Mouse (Mus musculus) midbrain, embryonic 15.5 days (tissue): ENCODE measurements around the gene Ccl8. TPM values are rescaled to one million over a fixed set of nuclear protein-coding genes. Genes with fewer than 3 reads are reported as not detected.

Source experiments
- ATAC-seq: fragments of 200-750 bp; cut with Nextera tagmentation; replicated peaks from 2 replicates; pipeline ENCODE4 v1.8.0; 2017; ENCODE audit warnings: moderate TSS enrichment
- H3K27ac ChIP-seq: fragments of 300-500 bp; sonication (generic); 2 replicates; pipeline ENCODE4 v1.5.1; 2015; ENCODE audit warnings: mild to moderate bottlenecking, inconsistent platforms
- H3K27me3 ChIP-seq: fragments of 300-500 bp; sonication (generic); replicated peaks from 2 replicates; pipeline ENCODE4 v1.6.1; 2015; ENCODE audit warnings: inconsistent platforms
- H3K36me3 ChIP-seq: fragments of 300-500 bp; sonication (generic); replicated peaks from 2 replicates; pipeline ENCODE4 v1.6.1; 2015; ENCODE audit warnings: inconsistent platforms
- H3K4me1 ChIP-seq: fragments of 300-500 bp; sonication (generic); 2 replicates; pipeline ENCODE4 v1.6.1; 2015; ENCODE audit warnings: inconsistent platforms
- H3K4me2 ChIP-seq: fragments of 300-500 bp; sonication (generic); 2 replicates; pipeline ENCODE4 v1.6.1; 2015; ENCODE audit warnings: inconsistent platforms, mild to moderate bottlenecking, moderate library complexity
- H3K4me3 ChIP-seq: fragments of 300-500 bp; sonication (generic); 2 replicates; pipeline ENCODE4 v1.5.1; 2015; ENCODE audit warnings: mild to moderate bottlenecking, inconsistent platforms
- H3K9ac ChIP-seq: fragments of 300-500 bp; sonication (generic); 2 replicates; pipeline ENCODE4 v1.6.1; 2015; ENCODE audit warnings: mild to moderate bottlenecking, inconsistent platforms
- H3K9me3 ChIP-seq: fragments of 300-500 bp; sonication (generic); 2 replicates; pipeline ENCODE4 v1.6.1; 2016; ENCODE audit warnings: inconsistent platforms
- WGBS: fragments of 180-500 bp; shearing (Covaris S2); methylation state at CpG from one replicate; pipeline ENCODE4 v1.1.7; 2015; ENCODE audit warnings: mixed read lengths; 5-methylcytosine and 5-hydroxymethylcytosine counted together
- polyA plus RNA-seq: library from polyadenylated mRNA; unstranded; fragments of >200 nt; fragmentation: Nextera tagmentation; extraction: Ambion mirVana; gene quantifications from 2 replicates; pipeline ENCODE4 v1.2.1, GENCODE M21; 2015

Gene Ccl8
- not detected in 2 replicates for polyA plus RNA-seq

- WGBS = 77% methylated on average over 3 of the region's 3 CpGs
- no peak for ATAC-seq
- H3K4me3 ChIP-seq = no peak within 1 kb of the TSS
- no peak within 1 kb of the TSS for H3K27ac ChIP-seq
- no peaks in the 10 kb centered on the region for H3K4me1 ChIP-seq
- H3K9me3 ChIP-seq = no peaks in the 10 kb centered on the region
- H3K36me3 ChIP-seq = no peaks in the 10 kb centered on the region
- H3K27me3 ChIP-seq = no peaks in the 10 kb centered on the region
- H3K9ac ChIP-seq = no peak within 1 kb of the TSS
- H3K4me2 ChIP-seq = no peak within 1 kb of the TSS
Observed at GRCm38 (mm10) chr11:82114885-82115284, at the start of gene Ccl8. TSS of gene Ccl8 (plus strand) at chr11:82115185.

- H3K36me3 ChIP-seq = no peaks in the 10 kb centered on the region
- WGBS = 85% methylated on average over 7 of the region's 7 CpGs
- H3K27me3 ChIP-seq = no peaks in the 10 kb centered on the region
- no peak overlapping the region for H3K4me3 ChIP-seq
- H3K9me3 ChIP-seq = no peaks in the 10 kb centered on the region
- H3K9ac ChIP-seq = no peak overlapping the region
- ATAC-seq = no peak
- H3K4me2 ChIP-seq = no peak overlapping the region
- H3K4me1 ChIP-seq = no peaks in the 10 kb centered on the region
- H3K27ac ChIP-seq = no peak overlapping the region
Observed at GRCm38 (mm10) chr11:82066953-82067571, 47.9 kb upstream of the Ccl8 start.

GRCm38 (mm10) chr11:82071076-82071475, 43.9 kb upstream of the Ccl8 start:
- Histone ChIP-seq H3K27ac (no peak overlapping the region), H3K9ac (no peak overlapping the region), H3K4me3 (no peak overlapping the region), H3K4me2 (no peak overlapping the region), H3K4me1 (no peaks in the 10 kb centered on the region), H3K36me3 (no peaks in the 10 kb centered on the region), H3K9me3 (no peaks in the 10 kb centered on the region), H3K27me3 (no peaks in the 10 kb centered on the region)
- no peak for ATAC-seq
- WGBS = 79% methylated on average over 3 of the region's 3 CpGs

GRCm38 (mm10) chr11:82072374-82072773, 42.6 kb upstream of the Ccl8 start:
- H3K9ac ChIP-seq = no peak overlapping the region
- no peak overlapping the region for H3K27ac ChIP-seq
- no peak for ATAC-seq
- no peaks in the 10 kb centered on the region for H3K4me1 ChIP-seq
- no peak overlapping the region for H3K4me3 ChIP-seq
- WGBS = 79% methylated on average over 1 of the region's 1 CpGs
- no peaks in the 10 kb centered on the region for H3K9me3 ChIP-seq
- H3K27me3 ChIP-seq = no peaks in the 10 kb centered on the region
- no peaks in the 10 kb centered on the region for H3K36me3 ChIP-seq
- no peak overlapping the region for H3K4me2 ChIP-seq

GRCm38 (mm10) chr11:82072984-82073383, 42.0 kb upstream of the Ccl8 start:
- no peaks in the 10 kb centered on the region for H3K4me1 ChIP-seq
- no peaks in the 10 kb centered on the region for H3K36me3 ChIP-seq
- H3K9me3 ChIP-seq = no peaks in the 10 kb centered on the region
- no peak overlapping the region for H3K4me3 ChIP-seq
- H3K27me3 ChIP-seq = no peaks in the 10 kb centered on the region
- no peak overlapping the region for H3K27ac ChIP-seq
- H3K9ac ChIP-seq = no peak overlapping the region
- 91% methylated on average over 3 of the region's 3 CpGs for WGBS
- H3K4me2 ChIP-seq = no peak overlapping the region
- no peak for ATAC-seq

- Histone ChIP-seq H3K4me3 (no peak overlapping the region), H3K36me3 (no peaks in the 10 kb centered on the region), H3K4me1 (no peaks in the 10 kb centered on the region), H3K27ac (no peak overlapping the region), H3K4me2 (no peak overlapping the region), H3K27me3 (no peaks in the 10 kb centered on the region), H3K9me3 (no peaks in the 10 kb centered on the region), H3K9ac (no peak overlapping the region)
- WGBS = 90% methylated on average over 3 of the region's 3 CpGs
- no peak for ATAC-seq
Observed at GRCm38 (mm10) chr11:82073686-82074085, 41.3 kb upstream of the Ccl8 start.

- ATAC-seq = no peak
- Histone ChIP-seq H3K9ac (no peak overlapping the region), H3K27me3 (no peaks in the 10 kb centered on the region), H3K4me3 (no peak overlapping the region), H3K4me2 (no peak overlapping the region), H3K27ac (no peak overlapping the region), H3K9me3 (no peaks in the 10 kb centered on the region), H3K4me1 (no peaks in the 10 kb centered on the region), H3K36me3 (no peaks in the 10 kb centered on the region)
- WGBS = 71% methylated on average over 3 of the region's 3 CpGs
Observed at GRCm38 (mm10) chr11:82077031-82077430, 38.0 kb upstream of the Ccl8 start.

GRCm38 (mm10) chr11:82078136-82078730, 36.8 kb upstream of the Ccl8 start:
- Histone ChIP-seq H3K9me3 (no peaks in the 10 kb centered on the region), H3K9ac (no peak overlapping the region), H3K36me3 (no peaks in the 10 kb centered on the region), H3K27me3 (no peaks in the 10 kb centered on the region), H3K4me3 (no peak overlapping the region), H3K4me1 (no peaks in the 10 kb centered on the region), H3K27ac (no peak overlapping the region), H3K4me2 (no peak overlapping the region)
- ATAC-seq = no peak

GRCm38 (mm10) chr11:82080865-82081264, 34.1 kb upstream of the Ccl8 start:
- Histone ChIP-seq H3K9ac (no peak overlapping the region), H3K4me2 (no peak overlapping the region), H3K9me3 (no peaks in the 10 kb centered on the region), H3K4me1 (no peaks in the 10 kb centered on the region), H3K4me3 (no peak overlapping the region), H3K27me3 (no peaks in the 10 kb centered on the region), H3K36me3 (no peaks in the 10 kb centered on the region), H3K27ac (no peak overlapping the region)
- no peak for ATAC-seq
- 80% methylated on average over 3 of the region's 3 CpGs for WGBS

- Histone ChIP-seq H3K4me1 (no peaks in the 10 kb centered on the region), H3K36me3 (no peaks in the 10 kb centered on the region), H3K9me3 (no peaks in the 10 kb centered on the region), H3K9ac (no peak overlapping the region), H3K27ac (no peak overlapping the region), H3K27me3 (no peaks in the 10 kb centered on the region), H3K4me2 (no peak overlapping the region), H3K4me3 (no peak overlapping the region)
- WGBS = 83% methylated on average over 3 of the region's 3 CpGs
- no peak for ATAC-seq
Observed at GRCm38 (mm10) chr11:82084360-82084759, 30.6 kb upstream of the Ccl8 start.

GRCm38 (mm10) chr11:82099511-82100323, 15.3 kb upstream of the Ccl8 start:
- no peak overlapping the region for H3K4me2 ChIP-seq
- 88% methylated on average over 10 of the region's 10 CpGs for WGBS
- H3K4me1 ChIP-seq = no peaks in the 10 kb centered on the region
- no peaks in the 10 kb centered on the region for H3K9me3 ChIP-seq
- ATAC-seq = no peak
- H3K9ac ChIP-seq = no peak overlapping the region
- H3K27ac ChIP-seq = no peak overlapping the region
- no peaks in the 10 kb centered on the region for H3K36me3 ChIP-seq
- no peaks in the 10 kb centered on the region for H3K27me3 ChIP-seq
- H3K4me3 ChIP-seq = no peak overlapping the region

- no peaks in the 10 kb centered on the region for H3K4me1 ChIP-seq
- H3K4me2 ChIP-seq = no peak overlapping the region
- H3K27ac ChIP-seq = no peak overlapping the region
- H3K27me3 ChIP-seq = no peaks in the 10 kb centered on the region
- no peak overlapping the region for H3K4me3 ChIP-seq
- ATAC-seq = no peak
- no peaks in the 10 kb centered on the region for H3K9me3 ChIP-seq
- no peaks in the 10 kb centered on the region for H3K36me3 ChIP-seq
- no peak overlapping the region for H3K9ac ChIP-seq
- 89% methylated on average over 4 of the region's 4 CpGs for WGBS
Observed at GRCm38 (mm10) chr11:82101087-82101486, 13.9 kb upstream of the Ccl8 start.
